Mouse (Mus musculus): ENCODE data around the gene Nfia. TPM values are rescaled to one million over a fixed set of nuclear protein-coding genes. Genes with fewer than 3 reads are reported as not detected.

Gene Nfia
- polyA plus RNA-seq, 1 experiment from 2014 or later, result 28.6 TPM

GRCm38 (mm10) chr4:98019811-98020210 is 247.3 kb downstream of the Nfia start:
- H3K4me3 ChIP-seq, result no peak overlapping the region
- no peak overlapping the region for H3K27ac ChIP-seq (replicated peaks)
- peaks cover 8% of the 10 kb centered on the region; the same call in 1 of the 2 replicates for H3K36me3 ChIP-seq
- ATAC-seq (ENCODE audit: low FRiP score, low read depth), result no peak
- H3K4me1 ChIP-seq, result peaks cover 4% of the 10 kb centered on the region; the same call in 1 of the 2 replicates
- no peak overlapping the region for H3K4me2 ChIP-seq (replicated peaks)
- no peaks in the 10 kb centered on the region for H3K27me3 ChIP-seq
- WGBS, result 82% methylated on average over 3 of the region's 3 CpGs
- H3K9me3 ChIP-seq, result no peaks in the 10 kb centered on the region
- H3K9ac ChIP-seq (replicated peaks), result no peak overlapping the region

GRCm38 (mm10) chr4:98020836-98021235 is 248.3 kb downstream of the Nfia start:
- ATAC-seq (ENCODE audit: low FRiP score, low read depth), result no peak
- no peaks in the 10 kb centered on the region for H3K27me3 ChIP-seq
- H3K4me1 ChIP-seq, result peaks cover 4% of the 10 kb centered on the region; the same call in 1 of the 2 replicates
- WGBS, result 91% methylated on average over 7 of the region's 7 CpGs
- H3K9ac ChIP-seq (replicated peaks), result no peak overlapping the region
- no peak overlapping the region for H3K4me2 ChIP-seq (replicated peaks)
- H3K4me3 ChIP-seq, result no peak overlapping the region
- no peaks in the 10 kb centered on the region for H3K9me3 ChIP-seq
- H3K27ac ChIP-seq (replicated peaks), result no peak overlapping the region
- 0 out of 2 replicates have a peak, but pooled peaks cover 4% of the 10 kb centered on the region for H3K36me3 ChIP-seq

GRCm38 (mm10) chr4:98023245-98023792 is 250.8 kb downstream of the Nfia start:
- H3K27ac ChIP-seq (replicated peaks), result no peak overlapping the region
- no peak overlapping the region for H3K4me3 ChIP-seq
- 0 out of 2 replicates have a peak, but pooled peaks have one; percentile 53 for ATAC-seq (ENCODE audit: low FRiP score, low read depth)
- H3K4me1 ChIP-seq, result peaks cover 12% of the 10 kb centered on the region
- H3K9ac ChIP-seq (replicated peaks), result no peak overlapping the region
- H3K27me3 ChIP-seq, result no peaks in the 10 kb centered on the region
- no peak overlapping the region for H3K4me2 ChIP-seq (replicated peaks)
- H3K9me3 ChIP-seq, result no peaks in the 10 kb centered on the region
- WGBS, result 58% methylated on average over 6 of the region's 6 CpGs
- H3K36me3 ChIP-seq, result 0 out of 2 replicates have a peak, but pooled peaks cover 4% of the 10 kb centered on the region

GRCm38 (mm10) chr4:98027412-98027811 is 254.9 kb downstream of the Nfia start:
- Histone ChIP-seq H3K4me1 (peaks cover 10% of the 10 kb centered on the region), H3K4me2 (replicated peaks) (no peak overlapping the region), H3K9me3 (no peaks in the 10 kb centered on the region), H3K27me3 (no peaks in the 10 kb centered on the region), H3K36me3 (no peaks in the 10 kb centered on the region), H3K4me3 (no peak overlapping the region), H3K27ac (replicated peaks) (0 out of 2 replicates have a peak overlapping the region, but pooled peaks have one; percentile 2), H3K9ac (replicated peaks) (no peak overlapping the region)
- ATAC-seq (ENCODE audit: low FRiP score, low read depth), result peak; percentile 50; the same call in 1 of the 2 replicates
- 57% methylated on average over 4 of the region's 4 CpGs for WGBS

GRCm38 (mm10) chr4:98031871-98032270 is 259.3 kb downstream of the Nfia start:
- WGBS, result 65% methylated on average over 3 of the region's 3 CpGs
- H3K9me3 ChIP-seq, result no peaks in the 10 kb centered on the region
- ATAC-seq (ENCODE audit: low FRiP score, low read depth), result no peak
- H3K4me1 ChIP-seq, result peaks cover 8% of the 10 kb centered on the region; the same call in 1 of the 2 replicates
- H3K36me3 ChIP-seq, result no peaks in the 10 kb centered on the region
- H3K4me3 ChIP-seq, result no peak overlapping the region
- H3K4me2 ChIP-seq (replicated peaks), result no peak overlapping the region
- no peaks in the 10 kb centered on the region for H3K27me3 ChIP-seq
- H3K27ac ChIP-seq (replicated peaks), result no peak overlapping the region
- no peak overlapping the region for H3K9ac ChIP-seq (replicated peaks)

GRCm38 (mm10) chr4:98032332-98032731 is 259.8 kb downstream of the Nfia start:
- Histone ChIP-seq H3K4me3 (no peak overlapping the region), H3K36me3 (no peaks in the 10 kb centered on the region), H3K9ac (replicated peaks) (no peak overlapping the region), H3K4me1 (peaks cover 5% of the 10 kb centered on the region; the same call in 1 of the 2 replicates), H3K27me3 (no peaks in the 10 kb centered on the region), H3K4me2 (replicated peaks) (no peak overlapping the region), H3K9me3 (no peaks in the 10 kb centered on the region), H3K27ac (replicated peaks) (no peak overlapping the region)
- no peak for ATAC-seq (ENCODE audit: low FRiP score, low read depth)
- 70% methylated on average over 5 of the region's 5 CpGs for WGBS

- H3K36me3 ChIP-seq, result no peaks in the 10 kb centered on the region
- H3K4me1 ChIP-seq, result 0 out of 2 replicates have a peak, but pooled peaks cover 2% of the 10 kb centered on the region
- no peak for ATAC-seq (ENCODE audit: low FRiP score, low read depth)
- no peaks in the 10 kb centered on the region for H3K9me3 ChIP-seq
- no peak overlapping the region for H3K4me2 ChIP-seq (replicated peaks)
- 71% methylated on average over 5 of the region's 5 CpGs for WGBS
- H3K27ac ChIP-seq (replicated peaks), result no peak overlapping the region
- no peaks in the 10 kb centered on the region for H3K27me3 ChIP-seq
- no peak overlapping the region for H3K4me3 ChIP-seq
- no peak overlapping the region for H3K9ac ChIP-seq (replicated peaks)
Observed at GRCm38 (mm10) chr4:98039095-98039494, 266.6 kb downstream of the Nfia start.

- H3K9ac ChIP-seq (replicated peaks), result no peak overlapping the region
- no peaks in the 10 kb centered on the region for H3K36me3 ChIP-seq
- no peak overlapping the region for H3K4me3 ChIP-seq
- H3K4me1 ChIP-seq, result 0 out of 2 replicates have a peak, but pooled peaks cover 2% of the 10 kb centered on the region
- whole genome bisulfite sequencing, result 90% methylated on average over 7 of the region's 7 CpGs
- ATAC-seq (ENCODE audit: low FRiP score, low read depth), result no peak
- H3K9me3 ChIP-seq, result no peaks in the 10 kb centered on the region
- H3K4me2 ChIP-seq (replicated peaks), result no peak overlapping the region
- H3K27ac ChIP-seq (replicated peaks), result no peak overlapping the region
- no peaks in the 10 kb centered on the region for H3K27me3 ChIP-seq
Observed at GRCm38 (mm10) chr4:98040179-98040578, 267.6 kb downstream of the Nfia start.

GRCm38 (mm10) chr4:98044611-98045010 is 272.1 kb downstream of the Nfia start:
- 93% methylated on average over 8 of the region's 8 CpGs for WGBS
- H3K4me1 ChIP-seq, result peaks cover 5% of the 10 kb centered on the region; the same call in 1 of the 2 replicates
- ATAC-seq (ENCODE audit: low FRiP score, low read depth), result no peak
- H3K4me2 ChIP-seq (replicated peaks), result no peak overlapping the region
- no peak overlapping the region for H3K9ac ChIP-seq (replicated peaks)
- H3K9me3 ChIP-seq, result no peaks in the 10 kb centered on the region
- H3K36me3 ChIP-seq, result no peaks in the 10 kb centered on the region
- no peak overlapping the region for H3K4me3 ChIP-seq
- H3K27ac ChIP-seq (replicated peaks), result no peak overlapping the region
- no peaks in the 10 kb centered on the region for H3K27me3 ChIP-seq

GRCm38 (mm10) chr4:98047369-98047768 is 274.8 kb downstream of the Nfia start:
- H3K27me3 ChIP-seq, result no peaks in the 10 kb centered on the region
- no peak overlapping the region for H3K9ac ChIP-seq (replicated peaks)
- H3K9me3 ChIP-seq, result no peaks in the 10 kb centered on the region
- H3K27ac ChIP-seq (replicated peaks), result no peak overlapping the region
- no peaks in the 10 kb centered on the region for H3K36me3 ChIP-seq
- no peak for ATAC-seq (ENCODE audit: low FRiP score, low read depth)
- H3K4me3 ChIP-seq, result no peak overlapping the region
- no peak overlapping the region for H3K4me2 ChIP-seq (replicated peaks)
- peaks cover 7% of the 10 kb centered on the region; the same call in 1 of the 2 replicates for H3K4me1 ChIP-seq

- Histone ChIP-seq H3K4me2 (replicated peaks) (no peak overlapping the region), H3K36me3 (no peaks in the 10 kb centered on the region), H3K4me3 (no peak overlapping the region), H3K27ac (replicated peaks) (no peak overlapping the region), H3K27me3 (no peaks in the 10 kb centered on the region), H3K9me3 (no peaks in the 10 kb centered on the region), H3K9ac (replicated peaks) (no peak overlapping the region), H3K4me1 (peaks cover 5% of the 10 kb centered on the region; the same call in 1 of the 2 replicates)
- no peak for ATAC-seq (ENCODE audit: low FRiP score, low read depth)
- WGBS, result 74% methylated on average over 7 of the region's 7 CpGs
Observed at GRCm38 (mm10) chr4:98049584-98049983, 277.1 kb downstream of the Nfia start.

GRCm38 (mm10) chr4:98050003-98050620 is 277.6 kb downstream of the Nfia start:
- no peak for ATAC-seq (ENCODE audit: low FRiP score, low read depth)
- Histone ChIP-seq H3K27ac (replicated peaks) (no peak overlapping the region), H3K4me2 (replicated peaks) (no peak overlapping the region), H3K9me3 (no peaks in the 10 kb centered on the region), H3K27me3 (no peaks in the 10 kb centered on the region), H3K9ac (replicated peaks) (no peak overlapping the region), H3K4me3 (no peak overlapping the region), H3K36me3 (no peaks in the 10 kb centered on the region), H3K4me1 (peaks cover 5% of the 10 kb centered on the region; the same call in 1 of the 2 replicates)
- 81% methylated on average over 8 of the region's 8 CpGs for WGBS
